Mouse (Mus musculus) ES-E14 (cell line): ENCODE measurements around the gene Zbtb5.

ENCODE experiments used
- CHD2 ChIP-seq: IDR thresholded peaks from 2 replicates; pipeline ENCODE4 v1.6.1; 2014; ENCODE audit warnings: mild to moderate bottlenecking, low read depth, low read length, inconsistent platforms
- HCFC1 ChIP-seq: IDR thresholded peaks from 2 replicates; pipeline ENCODE4 v1.6.1; 2012; ENCODE audit warnings: low read length, inconsistent platforms, borderline replicate concordance; ENCODE audit not compliant: insufficient read depth
- MAFK ChIP-seq: IDR thresholded peaks from 2 replicates; pipeline ENCODE4 v1.6.1; 2014; ENCODE audit warnings: mild to moderate bottlenecking, low read depth, low read length, inconsistent platforms; ENCODE audit not compliant: insufficient read depth
- ZC3H11A ChIP-seq: IDR thresholded peaks from 2 replicates; pipeline ENCODE4 v1.6.1; 2012; ENCODE audit warnings: low read depth, mild to moderate bottlenecking, inconsistent platforms, low read length, borderline replicate concordance
- ZNF384 ChIP-seq: IDR thresholded peaks from 2 replicates; pipeline ENCODE4 v1.6.1; 2012; ENCODE audit warnings: low read depth, low read length, inconsistent platforms

DNA sequence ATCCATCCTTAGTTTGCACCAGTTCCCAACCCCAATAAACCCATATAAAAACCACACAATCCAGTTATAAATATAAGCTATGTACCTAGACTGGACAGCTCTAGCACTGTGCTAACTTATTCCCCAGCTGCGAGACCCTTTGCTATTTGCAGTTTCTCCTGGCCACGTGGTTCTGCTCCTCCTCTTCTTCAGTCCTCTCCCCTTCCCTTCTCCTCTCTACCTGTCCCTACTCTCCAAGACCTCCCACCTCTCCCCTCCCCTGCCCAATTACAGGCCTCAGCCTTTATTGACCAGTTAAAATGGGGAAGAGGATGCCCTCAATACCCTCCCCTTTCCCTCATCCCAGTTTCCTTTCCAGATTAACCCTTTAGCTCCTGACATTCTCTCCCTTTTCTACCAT is 1.3 kb upstream of the Zbtb5 start:
- no peak for TF ChIP-seq ZNF384
- no peak for TF ChIP-seq HCFC1
- TF ChIP-seq MAFK: no peak
- no peak for TF ChIP-seq ZC3H11A
- TF ChIP-seq CHD2: no peak
